Mouse (Mus musculus) ZHBTc4 (cell line): ENCODE data around the gene Col5a1.

Experiments used
- DNase-seq: peaks from one replicate; pipeline ENCODE4 v3.0.0-alpha.2; 2011; ENCODE audit warnings: low read depth, low spot score

The Col5a1 gene

DNA sequence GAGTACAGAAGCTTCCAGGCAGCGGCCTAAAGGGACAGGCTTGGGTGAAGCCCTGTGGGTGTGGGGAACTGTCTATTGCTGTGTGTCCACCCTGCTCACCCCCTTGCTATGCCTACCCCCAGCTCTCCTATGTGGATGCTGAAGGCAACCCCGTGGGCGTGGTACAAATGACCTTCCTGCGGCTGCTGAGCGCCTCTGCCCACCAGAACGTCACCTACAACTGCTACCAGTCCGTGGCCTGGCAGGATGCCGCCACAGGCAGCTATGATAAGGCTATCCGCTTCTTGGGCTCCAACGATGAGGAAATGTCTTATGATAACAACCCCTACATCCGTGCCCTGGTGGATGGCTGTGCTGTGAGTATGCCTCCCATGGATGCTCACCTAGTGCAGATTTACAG lies 146.2 kb downstream of the Col5a1 start:
- no peak for DNase-seq

DNA sequence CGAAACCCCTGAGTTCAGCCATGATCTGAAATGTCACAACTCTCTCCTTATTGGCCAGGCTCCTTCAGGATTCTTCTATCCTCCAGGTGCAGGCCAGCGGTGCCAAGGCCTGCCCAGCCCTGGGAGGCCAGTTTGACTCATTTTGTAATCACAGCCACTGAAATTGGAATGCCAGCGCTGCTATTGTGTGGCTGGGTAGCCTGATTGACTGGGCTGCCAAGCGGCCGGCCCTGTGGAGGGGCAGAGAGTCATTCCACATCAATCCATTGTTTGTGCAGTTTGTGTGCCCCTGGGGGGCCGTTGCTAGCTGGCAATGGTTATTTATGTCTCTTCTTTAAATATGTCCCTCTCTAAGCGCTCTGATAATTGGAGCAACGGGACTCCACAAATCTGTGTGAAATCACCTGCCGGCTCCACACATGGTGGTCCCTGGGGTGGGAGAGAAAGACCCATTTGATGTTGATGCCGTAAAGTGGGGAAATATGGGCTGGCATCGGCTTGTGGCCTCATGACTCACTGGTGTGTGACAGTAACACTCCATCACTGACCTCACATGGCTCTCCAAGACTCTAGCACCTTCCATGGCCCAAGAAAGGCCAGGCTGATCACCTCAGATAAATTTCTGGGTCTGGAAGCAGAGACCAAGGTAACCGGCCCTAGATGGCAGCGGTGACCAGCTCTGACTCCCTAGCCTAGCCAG lies 147.9 kb downstream of the Col5a1 start:
- DNase-seq = no peak

DNA sequence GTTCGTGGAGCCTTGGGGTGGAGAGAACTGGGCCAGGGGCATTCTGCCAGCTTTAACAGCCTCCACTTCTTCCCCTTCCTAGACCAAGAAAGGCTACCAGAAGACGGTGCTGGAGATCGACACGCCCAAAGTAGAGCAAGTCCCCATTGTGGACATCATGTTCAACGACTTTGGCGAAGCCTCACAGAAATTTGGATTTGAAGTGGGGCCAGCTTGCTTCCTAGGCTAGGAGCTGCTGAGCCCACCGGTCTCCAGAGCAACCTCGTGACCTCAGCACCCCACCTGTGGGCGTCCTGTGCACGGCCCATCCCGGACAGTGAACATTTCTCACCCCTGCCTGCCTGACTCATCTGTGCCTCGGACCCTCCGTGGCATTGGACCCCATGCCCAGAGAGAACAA lies 150.6 kb downstream of the Col5a1 start:
- no peak for DNase-seq

DNA sequence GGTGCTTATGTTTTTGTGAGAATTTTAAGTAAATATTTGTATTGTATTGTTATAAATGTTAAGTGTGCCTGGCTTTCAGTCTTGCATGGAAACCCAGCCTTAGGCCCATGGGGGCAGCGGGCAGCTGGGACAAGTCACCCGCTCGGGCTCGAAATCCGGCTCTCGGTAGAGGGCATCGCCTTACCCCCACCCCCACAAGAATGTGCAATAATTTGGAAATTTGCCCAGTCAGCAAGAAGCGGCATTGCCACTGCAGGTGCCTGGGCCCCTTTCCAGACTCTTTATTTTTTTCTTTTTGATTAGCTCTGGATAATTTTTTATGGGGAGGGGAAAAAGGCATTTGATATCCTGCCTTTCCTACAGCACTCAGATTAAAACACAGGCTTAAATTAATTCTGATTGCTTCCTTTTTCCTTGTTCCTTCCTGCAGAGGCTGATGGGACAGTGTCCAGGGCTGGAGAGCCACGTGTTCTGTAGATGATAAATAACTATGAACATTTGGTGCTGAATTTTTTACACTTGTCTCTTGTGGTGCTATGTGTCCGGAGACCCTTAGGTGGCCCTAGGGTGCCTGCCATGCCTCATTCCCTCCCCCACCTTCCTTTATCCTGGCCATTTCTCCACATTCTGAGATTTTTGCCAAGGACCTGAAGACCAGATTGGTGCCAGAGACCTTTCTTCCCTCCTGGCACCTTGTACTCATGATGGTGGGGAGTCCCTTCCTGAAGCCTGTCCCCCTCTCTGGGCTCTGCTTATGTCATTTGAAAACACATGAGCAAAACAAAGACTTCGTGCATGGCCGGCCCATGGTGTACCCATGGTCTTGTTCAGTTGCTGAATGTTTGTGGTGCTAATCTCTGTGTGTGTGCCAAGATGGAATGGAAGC lies 151.5 kb downstream of the Col5a1 start:
- DNase-seq = no peak

DNA sequence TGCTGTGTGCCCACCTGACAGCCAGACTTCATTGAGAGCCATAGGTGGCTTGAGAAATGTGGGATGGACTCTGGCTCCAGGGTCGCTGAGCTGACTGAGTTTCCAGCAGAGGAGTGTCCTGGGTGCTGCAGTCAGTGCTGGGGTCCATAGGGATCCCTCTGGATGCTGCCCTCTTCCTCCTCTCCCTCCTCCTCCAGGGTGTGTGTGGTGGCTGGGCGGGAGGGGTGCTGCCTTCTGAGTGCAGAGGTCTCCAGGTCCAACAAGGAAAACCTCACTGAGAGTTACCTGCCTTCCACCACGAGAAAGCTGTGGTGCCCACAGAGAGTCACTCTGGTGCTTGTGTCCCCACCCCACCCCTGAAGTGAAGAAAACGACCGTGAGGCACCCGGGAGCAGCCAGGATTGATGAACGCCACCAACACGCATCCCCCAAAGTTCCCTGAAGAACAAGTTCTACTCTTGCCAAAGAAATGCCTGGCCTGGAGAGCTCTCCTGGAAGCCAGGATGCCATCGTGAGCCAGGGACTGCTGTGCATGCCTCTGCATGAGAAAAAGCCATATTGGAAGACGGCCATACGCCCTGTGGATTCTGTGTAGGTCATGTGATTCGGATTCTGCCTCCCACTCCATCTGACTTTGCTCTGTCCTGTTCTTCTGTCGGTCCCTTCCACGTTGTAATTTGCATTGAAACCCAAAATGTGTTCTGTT lies 152.3 kb downstream of the Col5a1 start:
- no peak for DNase-seq

DNA sequence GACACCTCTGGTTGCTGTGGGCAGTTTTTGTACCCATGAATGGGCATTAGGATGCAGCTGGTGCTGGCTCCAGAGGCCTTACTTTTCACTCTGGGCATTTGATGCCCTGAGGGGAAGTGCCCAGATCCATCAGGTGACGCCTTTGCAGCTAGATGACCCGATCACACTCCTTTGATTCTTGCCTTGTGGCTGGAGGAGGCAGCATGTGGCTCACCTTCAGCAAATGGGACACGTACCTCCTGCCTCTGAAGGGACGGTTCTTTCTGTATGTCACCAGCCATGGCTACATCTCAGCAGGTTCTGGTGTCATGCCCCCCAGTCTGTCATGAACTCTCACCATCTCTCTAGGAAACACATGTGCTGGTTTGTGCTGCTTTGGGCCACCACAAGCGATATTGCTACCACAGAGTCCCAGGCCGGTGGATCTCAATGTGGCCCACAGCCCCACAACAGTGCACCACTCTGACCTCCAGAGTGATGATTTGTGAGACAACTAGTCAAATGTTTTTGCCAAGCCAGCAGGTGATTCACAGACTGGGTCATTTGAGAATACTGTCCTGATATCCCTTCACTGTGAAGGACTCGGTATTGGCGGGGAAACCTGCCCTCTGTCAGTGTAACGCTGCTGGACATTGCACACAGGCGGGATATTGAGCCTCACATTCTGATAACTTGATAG lies 153.6 kb downstream of the Col5a1 start:
- no peak for DNase-seq

DNA sequence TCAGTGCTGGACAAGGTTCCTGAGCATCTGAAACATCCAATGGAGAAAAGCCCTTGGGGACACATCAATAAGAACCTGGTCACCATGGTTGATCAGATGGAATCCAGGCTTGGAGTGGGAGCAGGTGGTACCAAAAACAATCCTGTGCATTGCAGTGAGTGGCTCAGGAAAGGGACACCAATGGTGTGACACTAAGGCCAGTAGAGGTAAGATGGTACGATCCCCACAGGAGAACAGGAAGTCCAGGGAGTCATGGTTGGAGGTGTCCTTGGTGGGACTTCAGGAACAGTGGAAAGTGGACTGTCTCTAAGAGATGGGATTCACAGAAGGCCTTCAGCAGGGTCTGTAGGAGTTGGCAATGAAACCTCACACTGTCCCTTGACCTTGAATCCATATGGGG lies 154.2 kb downstream of the Col5a1 start:
- DNase-seq = no peak

DNA sequence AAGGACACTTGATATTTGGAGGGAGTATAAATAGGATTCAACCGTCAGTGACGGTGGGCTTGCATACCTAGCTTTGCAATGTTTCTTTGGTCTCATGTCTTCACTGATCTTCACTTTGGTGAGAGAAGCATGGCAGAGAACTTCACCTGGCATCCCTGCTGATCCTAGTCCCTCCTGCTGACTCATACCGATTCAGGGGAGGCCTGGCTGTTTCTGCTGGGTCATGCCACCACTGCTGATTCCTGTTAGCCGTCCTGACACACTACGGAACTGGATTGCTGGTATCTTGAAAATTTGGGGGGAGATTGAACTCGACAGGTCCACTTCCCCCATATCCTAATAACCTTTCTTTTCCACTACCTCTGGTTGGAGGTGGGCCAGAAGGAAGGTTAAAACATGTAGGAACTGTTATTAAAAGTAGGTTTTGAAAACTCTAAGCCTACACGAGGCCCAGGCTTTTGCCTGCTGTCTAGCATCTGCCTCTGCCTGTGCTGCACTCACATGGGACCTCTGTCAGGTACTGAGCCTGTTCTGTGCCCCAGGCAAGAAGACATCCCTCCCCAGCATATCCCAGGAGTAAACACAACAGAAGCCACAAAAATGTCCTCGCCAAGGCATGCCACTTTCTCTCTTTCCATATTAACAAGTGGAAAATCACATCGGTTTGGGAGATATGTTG lies 158.8 kb downstream of the Col5a1 start:
- DNase-seq = no peak

DNA sequence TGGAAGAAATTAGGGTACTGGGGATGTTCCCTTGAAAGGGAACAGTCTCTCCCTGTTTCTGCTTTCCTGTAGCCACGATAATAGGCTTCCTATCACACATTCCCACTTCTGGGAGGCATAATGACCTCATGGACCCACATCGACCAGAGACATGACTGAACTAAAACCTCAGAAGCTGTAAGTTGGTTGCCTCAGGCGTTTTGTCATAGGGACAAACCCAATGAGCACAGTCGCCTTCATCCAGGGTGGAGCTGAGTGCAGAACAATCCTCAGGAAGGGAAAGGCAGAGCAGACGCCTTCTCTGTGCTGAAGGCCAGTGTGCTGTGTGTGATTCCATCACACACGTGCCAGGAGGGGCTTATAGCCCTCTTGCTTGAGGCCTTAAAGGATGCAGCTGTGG lies 160.1 kb downstream of the Col5a1 start:
- no peak for DNase-seq

DNA sequence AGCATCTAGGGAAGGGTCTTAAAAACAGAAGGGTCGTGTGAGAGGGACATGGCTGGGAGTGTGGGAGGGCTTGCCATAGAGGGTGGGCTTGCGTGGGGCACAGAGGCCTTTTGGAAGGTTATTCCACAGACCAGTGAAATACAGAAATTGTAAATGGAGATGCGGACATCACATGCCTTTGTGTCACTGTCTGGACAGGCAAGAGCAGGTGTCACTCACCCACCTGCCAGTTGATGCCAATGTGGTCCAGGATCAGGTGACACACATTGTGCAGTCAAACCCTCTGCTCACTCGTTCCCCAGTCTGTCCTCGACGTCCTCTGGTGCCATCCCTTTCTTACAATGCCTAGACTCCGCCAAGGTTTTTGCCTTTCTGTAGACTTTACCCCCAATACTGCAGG lies 160.9 kb downstream of the Col5a1 start:
- no peak for DNase-seq

DNA sequence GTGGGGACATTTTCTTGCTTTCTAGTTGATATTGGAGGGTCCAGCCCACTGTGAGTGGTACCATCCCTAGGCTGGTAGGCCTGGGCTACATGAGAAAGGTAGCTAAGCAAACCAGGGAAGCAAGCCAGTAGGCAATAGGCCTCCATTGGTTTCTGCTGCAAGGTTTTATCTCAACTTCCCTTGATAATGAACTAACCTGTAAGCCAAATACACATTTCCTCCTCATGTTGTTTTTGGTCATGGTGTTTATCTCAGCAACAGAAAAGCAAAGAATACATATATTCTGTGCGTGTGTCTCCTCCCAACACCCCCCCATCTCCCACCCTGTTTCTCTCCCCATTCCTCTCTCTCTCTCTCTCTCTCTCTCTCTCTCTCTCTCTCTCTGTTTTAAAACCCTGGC lies 173.7 kb downstream of the Col5a1 start:
- DNase-seq = no peak

DNA sequence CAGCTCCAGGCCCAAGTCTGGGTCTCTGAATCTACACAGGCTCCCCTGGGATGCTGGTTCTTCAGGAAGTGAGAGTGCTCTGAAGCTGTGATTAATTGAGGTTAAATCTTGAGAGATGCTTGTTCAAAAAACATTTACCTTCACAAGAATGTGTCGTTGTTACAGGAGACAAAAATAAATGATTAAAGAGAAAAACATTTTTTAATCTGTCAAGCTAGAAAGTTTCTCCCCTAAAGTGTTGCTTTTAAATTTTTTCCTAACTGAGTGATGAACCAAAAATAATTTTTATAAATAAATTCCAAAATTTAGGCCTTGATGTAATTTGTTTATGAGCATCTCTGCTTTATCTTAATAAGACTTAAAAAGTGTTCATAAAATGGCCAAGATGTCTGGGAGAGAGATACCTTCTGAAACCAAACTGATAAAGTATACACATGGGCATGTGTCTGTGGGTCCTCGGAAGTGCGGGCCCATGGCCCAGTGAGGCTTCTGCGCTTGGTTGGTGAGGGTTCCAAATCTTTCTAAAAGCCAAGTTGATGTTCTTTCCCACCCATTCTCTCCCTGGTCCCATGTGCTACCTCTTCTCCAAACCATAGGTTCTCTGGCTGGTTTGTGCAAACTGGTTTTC lies 177.6 kb downstream of the Col5a1 start:
- DNase-seq = no peak

DNA sequence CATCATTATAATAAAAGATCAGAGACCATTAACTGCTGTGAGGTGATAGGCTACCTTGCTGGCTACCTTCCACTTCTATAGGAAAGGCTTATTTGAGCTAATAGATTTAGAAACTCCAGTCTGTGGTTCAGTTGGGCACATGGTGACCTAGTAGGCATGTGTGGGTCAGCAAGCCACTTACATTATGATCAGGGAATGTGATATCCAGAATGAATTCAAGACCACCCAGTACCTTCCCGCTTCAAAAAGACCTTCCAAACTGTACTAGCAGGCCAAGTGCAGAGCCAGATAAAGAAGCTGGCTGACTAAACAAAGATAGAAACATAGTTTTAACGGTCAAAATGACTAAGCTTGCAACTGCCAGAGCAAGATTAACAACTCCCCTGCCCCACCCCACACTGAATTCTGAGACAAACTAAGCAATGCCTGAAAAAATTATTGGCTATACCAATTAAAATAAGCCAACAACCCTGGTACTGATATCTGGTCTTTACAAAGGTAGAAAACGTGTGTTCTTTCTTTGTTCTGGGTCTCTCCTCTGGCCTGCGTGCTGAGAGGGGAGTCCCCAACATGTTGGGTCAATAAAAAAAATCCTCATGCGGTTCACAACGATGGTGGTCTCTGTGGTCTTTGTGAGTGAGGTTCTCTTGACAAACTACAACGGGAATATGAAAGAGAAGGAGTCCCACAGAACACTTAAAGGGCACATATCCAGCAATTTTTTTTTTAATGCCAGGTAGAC lies 178.3 kb downstream of the Col5a1 start:
- no peak for DNase-seq

DNA sequence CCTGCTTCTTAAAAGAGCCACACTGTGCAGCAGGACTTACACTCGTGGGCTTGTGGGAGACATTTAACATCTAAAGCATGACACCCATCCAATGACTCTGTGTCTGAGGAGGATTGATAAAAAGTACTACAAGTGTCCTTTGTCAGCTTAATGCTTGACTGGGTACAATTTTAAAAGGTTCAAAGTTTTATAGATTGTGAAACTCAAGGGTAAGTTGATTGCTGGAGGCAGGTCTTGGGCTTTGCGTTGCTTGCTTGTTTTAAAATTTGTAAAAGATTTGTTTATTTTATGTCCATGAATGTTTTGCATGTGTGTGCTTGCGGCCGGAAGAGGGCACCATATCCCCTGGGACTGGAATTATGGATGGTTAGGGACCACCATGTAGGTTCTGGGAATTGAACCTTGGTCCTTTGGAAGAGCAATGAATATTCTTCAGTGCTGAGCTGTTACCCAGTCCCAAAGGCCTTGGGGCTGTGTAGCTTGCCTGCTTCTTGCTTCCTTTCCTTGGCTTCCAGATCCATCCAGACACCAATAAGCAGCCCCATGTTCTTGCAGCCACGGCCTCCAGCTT lies 178.9 kb downstream of the Col5a1 start:
- DNase-seq = no peak

DNA sequence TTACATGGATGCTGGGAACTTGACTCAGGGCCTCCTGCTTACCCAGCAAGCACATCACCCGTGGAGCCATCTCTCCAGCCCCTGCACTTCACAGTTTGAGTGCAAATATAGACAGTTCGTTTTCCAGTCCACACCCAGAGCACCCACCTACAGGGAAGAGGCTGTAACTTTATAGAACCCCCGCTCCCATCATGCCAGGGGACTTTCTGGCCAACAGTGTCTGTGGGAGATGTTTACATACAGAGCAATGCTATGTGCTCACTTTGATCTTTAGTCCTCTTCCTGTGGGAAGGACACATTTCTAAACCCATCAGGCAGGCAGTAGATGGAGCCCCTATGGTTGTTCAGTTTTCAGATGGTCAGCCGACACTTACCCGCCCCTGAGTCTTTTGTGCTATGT lies 180.5 kb downstream of the Col5a1 start:
- no peak for DNase-seq

DNA sequence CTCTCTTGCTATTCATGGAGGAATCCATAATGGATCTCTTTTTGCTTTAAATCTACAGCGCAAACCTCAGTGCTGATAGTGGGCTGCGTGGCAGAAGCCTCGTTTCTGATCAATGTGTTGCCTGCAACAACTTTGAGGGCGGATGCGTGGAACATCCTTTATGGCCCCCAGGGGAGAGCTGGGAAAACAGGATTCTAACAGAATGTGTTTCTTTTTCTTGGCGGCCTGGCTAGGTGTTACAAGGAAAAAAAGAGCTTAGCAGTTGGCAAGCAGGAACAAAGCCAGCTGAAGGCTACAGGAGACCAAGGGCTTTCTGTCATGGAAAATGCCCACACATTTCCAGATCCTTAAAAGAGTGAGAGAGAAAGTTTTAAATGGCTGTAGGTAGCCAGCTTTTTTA lies 180.9 kb downstream of the Col5a1 start:
- DNase-seq = no peak

DNA sequence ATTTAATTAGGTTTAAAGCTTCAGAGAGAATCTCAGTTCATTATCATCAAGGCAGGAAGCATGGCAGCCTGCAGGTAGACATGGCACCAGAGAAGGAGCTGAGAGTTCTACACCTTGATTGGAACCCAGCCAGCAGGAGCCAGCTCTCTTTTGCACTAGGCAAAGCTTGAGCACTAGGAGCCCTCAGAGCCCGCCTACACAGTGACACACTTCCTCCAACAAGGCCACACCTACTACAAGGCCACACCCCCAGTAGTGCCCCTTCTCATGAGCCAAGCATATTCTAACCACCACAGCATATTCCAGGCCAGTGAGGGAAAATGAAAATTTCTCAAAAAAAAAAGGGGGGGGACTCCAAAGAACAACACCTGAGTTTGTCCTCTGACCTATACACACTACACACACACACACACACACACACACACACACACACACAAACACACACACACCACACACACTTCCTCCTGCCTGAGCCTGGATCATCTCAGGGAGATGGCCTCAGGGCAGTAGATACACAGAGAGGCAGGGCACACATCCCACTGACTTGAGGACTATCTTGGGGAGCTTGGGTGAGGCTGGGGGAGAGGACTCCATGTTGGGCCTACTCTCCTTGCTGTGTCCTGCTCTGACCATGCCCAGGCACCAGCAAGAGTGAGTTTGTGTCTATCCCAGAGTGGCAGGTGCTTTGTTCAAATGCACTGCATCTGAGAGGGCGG lies 181.8 kb downstream of the Col5a1 start:
- DNase-seq = peak; percentile 26

DNA sequence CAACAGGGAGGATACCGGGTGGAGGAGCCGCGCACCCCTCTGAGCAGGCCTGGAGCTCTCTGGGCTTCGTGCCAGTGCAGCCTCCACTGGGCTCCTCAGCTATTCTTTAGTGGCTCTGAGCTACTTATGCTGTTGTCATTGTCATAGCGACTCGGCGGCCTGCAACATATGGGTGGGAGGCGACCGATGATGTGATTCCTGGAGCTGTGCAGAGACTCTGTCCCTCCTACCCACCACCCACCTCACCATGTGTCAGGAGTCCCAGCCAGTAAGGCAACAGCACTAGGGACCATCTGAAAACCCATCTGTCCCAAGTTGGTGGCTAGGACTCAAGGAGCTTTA lies 182.3 kb downstream of the Col5a1 start:
- DNase-seq = no peak

DNA sequence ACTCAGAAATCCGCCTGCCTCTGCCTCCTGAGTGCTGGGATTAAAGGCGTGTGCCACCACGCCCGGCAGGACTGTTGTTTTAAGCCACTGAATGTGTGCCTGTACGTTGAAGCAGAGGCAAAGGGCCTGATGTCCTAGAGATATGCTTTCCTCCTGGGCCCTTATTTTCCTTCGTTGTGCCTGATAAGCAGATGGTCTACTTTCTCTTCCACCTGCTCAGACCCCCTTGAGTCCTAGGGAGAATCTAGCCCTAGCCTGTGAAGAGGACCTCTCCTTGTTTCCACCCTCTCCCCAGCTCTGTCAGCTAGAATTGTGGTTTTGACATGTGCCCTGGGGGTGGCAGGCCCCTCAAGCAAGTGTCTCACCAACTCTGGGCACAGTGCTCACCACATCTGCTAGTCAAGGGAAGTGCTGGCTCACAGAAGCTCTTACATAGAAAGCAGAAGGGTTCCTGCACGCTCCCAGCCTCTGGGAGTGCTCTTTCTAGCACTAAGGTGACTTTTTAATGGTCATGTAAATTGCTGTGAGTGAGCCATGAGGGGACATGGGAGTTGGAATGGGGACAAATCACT lies 189.5 kb downstream of the Col5a1 start:
- no peak for DNase-seq
